Mouse (Mus musculus) frontal cortex, postnatal 25 days (tissue): ENCODE results near the gene Mrps17.

Experiments
- DNase-seq, 2 experiments: peaks; one replicate each; pipeline ENCODE4 v3.0.0; 2022; ENCODE audit warnings: low spot score in 2 of 2

Mrps17 gene

GRCm38 (mm10) chr5:129742903-129743488 is 27.7 kb downstream of the Mrps17 start:
- DNase-seq, result no peak

- no peak for DNase-seq
Measured at GRCm38 (mm10) chr5:129744050-129744449, 28.8 kb downstream of the Mrps17 start.

DNA sequence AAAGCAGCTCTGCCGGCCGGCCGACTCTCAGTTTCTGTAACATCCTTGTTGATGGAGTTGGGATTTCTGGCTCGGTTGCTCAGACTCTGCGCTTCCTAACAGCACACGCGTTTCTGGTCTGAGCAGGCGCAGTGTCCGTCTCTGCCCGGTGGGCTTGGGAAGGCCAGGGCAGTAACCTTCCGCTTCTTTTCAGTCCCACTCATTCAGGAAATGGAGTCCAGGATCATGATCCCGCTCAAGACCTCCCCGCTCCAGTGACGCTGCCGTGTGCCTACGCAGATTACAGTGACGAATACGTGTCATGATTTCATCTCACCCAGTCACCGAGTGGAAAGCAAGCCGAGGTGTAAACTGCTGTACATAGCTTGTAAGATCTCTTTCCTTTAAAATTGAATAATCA is 41.6 kb downstream of the Mrps17 start:
- no peak for DNase-seq

GRCm38 (mm10) chr5:129759929-129760480 is 44.7 kb downstream of the Mrps17 start:
- DNase-seq, result no peak

DNA sequence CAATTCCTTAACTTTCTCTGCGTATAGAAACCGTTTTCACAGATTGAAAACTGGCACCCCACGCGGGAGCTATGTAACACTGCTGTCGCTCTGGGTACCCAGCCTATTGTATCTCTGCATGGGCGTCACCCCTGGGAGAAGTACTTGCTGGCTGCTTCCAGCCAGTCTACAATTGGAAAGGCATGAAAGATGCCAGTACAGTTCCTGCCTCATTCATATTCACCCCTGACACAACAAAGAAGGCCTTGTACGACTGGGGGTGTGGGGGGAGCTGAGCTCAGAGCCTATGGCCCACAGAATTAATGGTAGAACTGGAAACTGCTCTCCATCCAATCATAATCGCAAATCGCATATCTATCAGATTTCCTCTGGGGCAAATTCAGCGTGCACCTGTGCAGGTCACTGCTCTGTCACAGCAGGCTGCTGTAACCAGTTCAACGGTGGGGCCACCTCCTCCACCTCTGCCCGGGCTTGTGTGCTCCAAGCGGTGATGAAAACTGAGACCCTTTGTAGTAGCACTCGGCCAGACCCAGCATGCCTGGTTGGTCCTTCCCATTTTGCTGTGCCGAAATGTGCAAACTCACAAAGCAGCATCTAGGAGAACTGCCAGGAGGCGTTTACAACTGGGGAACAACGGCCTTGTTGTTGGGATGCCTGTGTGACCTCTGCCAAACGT is 46.7 kb downstream of the Mrps17 start:
- peak; percentile 12 to 22 for DNase-seq

DNA sequence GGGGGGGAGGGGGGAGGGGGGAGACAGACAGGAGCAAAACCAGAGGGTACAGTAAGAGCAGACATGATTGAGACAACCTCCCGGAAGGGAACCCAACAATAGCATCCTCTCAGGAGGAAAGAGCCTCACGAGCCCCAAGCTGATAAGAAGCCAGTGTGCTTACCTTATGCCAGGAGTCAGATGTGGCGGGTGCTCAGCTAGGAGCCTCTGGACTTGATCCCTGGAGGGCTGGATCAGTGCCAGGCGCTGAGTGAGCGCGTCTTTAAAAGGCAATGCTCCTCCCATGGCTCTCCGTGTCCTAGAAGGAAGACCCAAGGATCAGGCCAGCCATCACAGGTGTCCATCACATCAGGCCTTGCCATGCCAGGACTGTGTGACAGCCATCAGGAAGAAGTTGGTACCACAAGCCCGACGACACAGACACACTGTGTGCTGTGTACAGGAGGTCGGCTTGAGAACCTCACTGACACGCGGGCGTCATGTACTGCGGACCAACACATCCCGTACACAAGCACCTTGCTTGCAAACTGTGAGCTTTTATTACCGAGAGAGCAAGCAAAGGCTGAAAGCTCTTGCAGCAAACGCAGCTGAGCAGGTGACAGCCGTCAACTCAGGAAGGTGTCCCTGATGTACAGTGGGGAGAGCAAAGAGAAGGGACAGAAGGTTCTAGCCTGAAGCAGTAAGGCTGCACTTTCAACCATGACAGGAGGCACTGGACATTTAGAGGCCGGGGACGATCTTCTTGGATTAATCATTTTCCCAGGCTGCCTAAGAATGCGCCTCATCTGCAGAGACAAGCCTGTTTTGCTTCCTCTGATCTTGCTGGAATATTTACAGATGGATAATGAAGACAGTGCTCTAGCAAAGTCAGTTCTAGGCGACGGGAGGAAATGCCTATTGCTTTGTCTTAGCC is 55.4 kb downstream of the Mrps17 start:
- DNase-seq, result no peak
